Mouse (Mus musculus): ENCODE results near the gene Gm43518. TPM values are rescaled to one million over a fixed set of nuclear protein-coding genes. Genes with fewer than 3 reads are reported as not detected.

Gm43518 gene
- 3.9 and 4.6 TPM in 2 replicates for polyA plus RNA-seq (2015; fragmentation: Nextera tagmentation; extraction: Ambion mirVana)

- Histone ChIP-seq H3K27me3 (no peaks in the 10 kb centered on the region), H3K4me2 (no peak within 1 kb of the TSS), H3K9me3 (no peaks in the 10 kb centered on the region), H3K4me1 (peaks cover 4% of the 10 kb centered on the region; the same call in 1 of the 2 replicates), H3K9ac (no peak within 1 kb of the TSS), H3K4me3 (no peak within 1 kb of the TSS), H3K27ac (no peak within 1 kb of the TSS), H3K36me3 (peaks cover 71% of the 10 kb centered on the region)
- no peak for ATAC-seq (ENCODE audit: insufficient number of reproducible peaks, insufficient read depth, low FRiP score, low TSS enrichment, low read depth)
- WGBS = 95% methylated on average over 9 of the region's 9 CpGs
Observed at GRCm38 (mm10) chr5:123927118-123927517, at the start of gene Gm43518. Gm43518 (plus strand) TSS chr5:123927418.

DNA sequence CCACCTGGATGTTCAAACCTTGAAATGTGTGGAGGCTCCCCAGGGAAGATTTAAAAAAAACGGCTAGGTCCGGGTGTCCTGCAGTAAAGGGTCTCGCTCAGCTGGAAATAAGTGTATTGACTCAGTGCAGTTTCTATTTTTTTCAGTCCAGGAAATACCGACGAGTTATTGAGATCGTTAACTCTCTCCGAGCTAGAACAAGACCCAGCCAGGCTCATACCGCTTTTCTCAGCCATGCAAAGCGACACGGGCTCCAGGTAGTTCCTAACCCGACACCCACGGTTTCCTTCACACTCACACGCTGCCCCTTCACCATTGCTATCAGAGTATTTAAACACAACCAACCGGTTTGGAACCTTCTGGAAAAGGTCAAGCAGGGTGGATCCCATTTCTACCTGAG lies 49.2 kb upstream of the Gm43518 start:
- H3K27me3 ChIP-seq = no peaks in the 10 kb centered on the region
- WGBS = 55% methylated on average over 14 of the region's 14 CpGs
- no peak overlapping the region for H3K4me3 ChIP-seq
- no peak overlapping the region for H3K9ac ChIP-seq
- H3K9me3 ChIP-seq = no peaks in the 10 kb centered on the region
- H3K4me2 ChIP-seq = peak overlapping the region; percentile 17; the same call in 1 of the 2 replicates
- no peak for ATAC-seq (ENCODE audit: insufficient number of reproducible peaks, insufficient read depth, low FRiP score, low TSS enrichment, low read depth)
- peaks cover 19% of the 10 kb centered on the region for H3K4me1 ChIP-seq
- H3K36me3 ChIP-seq = no peaks in the 10 kb centered on the region
- H3K27ac ChIP-seq = no peak overlapping the region

GRCm38 (mm10) chr5:123879928-123880327 lies 47.3 kb upstream of the Gm43518 start, which contains the start of gene Hcar1:
Hcar1 (minus strand) TSS chr5:123880020.
- peak within 1 kb of the TSS; percentile 28; the same call in 1 of the 2 replicates for H3K4me2 ChIP-seq

GRCm38 (mm10) chr5:123880778-123881177 lies 46.4 kb upstream of the Gm43518 start:
- no peak for ATAC-seq (ENCODE audit: insufficient number of reproducible peaks, insufficient read depth, low FRiP score, low TSS enrichment, low read depth)
- WGBS = 83% methylated on average over 14 of the region's 14 CpGs
- no peaks in the 10 kb centered on the region for H3K36me3 ChIP-seq
- no peak overlapping the region for H3K4me3 ChIP-seq
- H3K9me3 ChIP-seq = no peaks in the 10 kb centered on the region
- H3K4me2 ChIP-seq = no peak overlapping the region
- no peak overlapping the region for H3K27ac ChIP-seq
- H3K4me1 ChIP-seq = peaks cover 19% of the 10 kb centered on the region
- no peaks in the 10 kb centered on the region for H3K27me3 ChIP-seq
- H3K9ac ChIP-seq = no peak overlapping the region

More at GRCm38 (mm10) chr5:123879928-123880327, 47.3 kb upstream of the Gm43518 start, which contains the start of gene Hcar1:
- no peak within 1 kb of the TSS; the same call in 1 of the 2 replicates for H3K27ac ChIP-seq
- H3K27me3 ChIP-seq = no peaks in the 10 kb centered on the region
- 48% methylated on average over 12 of the region's 12 CpGs for WGBS
- no peak for ATAC-seq (ENCODE audit: insufficient number of reproducible peaks, insufficient read depth, low FRiP score, low TSS enrichment, low read depth)
- H3K9ac ChIP-seq = peak within 1 kb of the TSS; percentile 8; the same call in 1 of the 2 replicates
- H3K36me3 ChIP-seq = no peaks in the 10 kb centered on the region
- H3K4me3 ChIP-seq = no peak within 1 kb of the TSS
- peaks cover 19% of the 10 kb centered on the region for H3K4me1 ChIP-seq
- H3K9me3 ChIP-seq = no peaks in the 10 kb centered on the region

- peaks cover 9% of the 10 kb centered on the region for H3K4me1 ChIP-seq
- H3K9ac ChIP-seq = no peak overlapping the region
- H3K36me3 ChIP-seq = no peaks in the 10 kb centered on the region
- 75% methylated on average over 7 of the region's 7 CpGs for WGBS
- H3K4me3 ChIP-seq = no peak overlapping the region
- ATAC-seq (ENCODE audit: insufficient number of reproducible peaks, insufficient read depth, low FRiP score, low TSS enrichment, low read depth) = no peak
- no peaks in the 10 kb centered on the region for H3K27me3 ChIP-seq
- H3K9me3 ChIP-seq = no peaks in the 10 kb centered on the region
- no peak overlapping the region for H3K4me2 ChIP-seq
- no peak overlapping the region for H3K27ac ChIP-seq
Observed at GRCm38 (mm10) chr5:123883891-123884290, 43.3 kb upstream of the Gm43518 start.

GRCm38 (mm10) chr5:123884332-123884731 lies 42.9 kb upstream of the Gm43518 start:
- Histone ChIP-seq H3K9ac (no peak overlapping the region), H3K36me3 (no peaks in the 10 kb centered on the region), H3K4me3 (no peak overlapping the region), H3K27me3 (no peaks in the 10 kb centered on the region), H3K27ac (no peak overlapping the region), H3K4me1 (peaks cover 9% of the 10 kb centered on the region), H3K4me2 (no peak overlapping the region), H3K9me3 (no peaks in the 10 kb centered on the region)
- ATAC-seq (ENCODE audit: insufficient number of reproducible peaks, insufficient read depth, low FRiP score, low TSS enrichment, low read depth) = no peak
- WGBS = 76% methylated on average over 10 of the region's 10 CpGs

GRCm38 (mm10) chr5:123886365-123886764 lies 40.9 kb upstream of the Gm43518 start:
- Histone ChIP-seq H3K4me3 (no peak overlapping the region), H3K4me1 (no peaks in the 10 kb centered on the region), H3K9ac (no peak overlapping the region), H3K27ac (no peak overlapping the region), H3K36me3 (no peaks in the 10 kb centered on the region), H3K4me2 (no peak overlapping the region), H3K27me3 (no peaks in the 10 kb centered on the region), H3K9me3 (no peaks in the 10 kb centered on the region)
- 69% methylated on average over 3 of the region's 3 CpGs for WGBS
- no peak for ATAC-seq (ENCODE audit: insufficient number of reproducible peaks, insufficient read depth, low FRiP score, low TSS enrichment, low read depth)

- no peaks in the 10 kb centered on the region for H3K27me3 ChIP-seq
- WGBS = 62% methylated on average over 2 of the region's 2 CpGs
- no peak for ATAC-seq (ENCODE audit: insufficient number of reproducible peaks, insufficient read depth, low FRiP score, low TSS enrichment, low read depth)
Observed at GRCm38 (mm10) chr5:123890312-123890711, 36.9 kb upstream of the Gm43518 start.

DNA sequence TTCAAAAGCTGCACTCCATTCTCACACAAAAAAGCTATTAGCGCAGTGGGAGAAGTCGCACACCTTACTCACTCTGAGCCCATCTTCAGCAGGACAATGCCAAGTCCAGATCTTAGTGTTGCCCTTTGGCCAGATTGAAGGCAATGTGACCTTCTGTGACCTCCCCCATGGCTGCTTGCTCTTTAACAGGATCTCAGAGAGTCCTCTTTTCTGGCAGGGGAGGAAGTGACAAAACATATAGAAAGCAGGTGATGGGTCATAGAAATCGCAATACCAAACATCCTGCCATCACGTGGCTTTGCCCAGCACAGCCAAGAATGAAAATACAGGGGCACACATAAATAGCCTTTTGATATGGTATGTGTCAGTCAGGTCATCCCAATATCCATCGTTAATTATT lies 36.2 kb upstream of the Gm43518 start:
- Histone ChIP-seq H3K36me3 (no peaks in the 10 kb centered on the region), H3K27ac (no peak overlapping the region), H3K4me1 (no peaks in the 10 kb centered on the region), H3K27me3 (no peaks in the 10 kb centered on the region), H3K4me3 (no peak overlapping the region), H3K9me3 (no peaks in the 10 kb centered on the region), H3K9ac (no peak overlapping the region), H3K4me2 (no peak overlapping the region)
- 81% methylated on average over 5 of the region's 5 CpGs for WGBS
- no peak for ATAC-seq (ENCODE audit: insufficient number of reproducible peaks, insufficient read depth, low FRiP score, low TSS enrichment, low read depth)

More at GRCm38 (mm10) chr5:123890312-123890711, 36.9 kb upstream of the Gm43518 start:
- Histone ChIP-seq H3K4me1 (no peaks in the 10 kb centered on the region), H3K9ac (no peak overlapping the region), H3K4me3 (no peak overlapping the region), H3K9me3 (no peaks in the 10 kb centered on the region), H3K4me2 (no peak overlapping the region), H3K36me3 (no peaks in the 10 kb centered on the region), H3K27ac (no peak overlapping the region)

DNA sequence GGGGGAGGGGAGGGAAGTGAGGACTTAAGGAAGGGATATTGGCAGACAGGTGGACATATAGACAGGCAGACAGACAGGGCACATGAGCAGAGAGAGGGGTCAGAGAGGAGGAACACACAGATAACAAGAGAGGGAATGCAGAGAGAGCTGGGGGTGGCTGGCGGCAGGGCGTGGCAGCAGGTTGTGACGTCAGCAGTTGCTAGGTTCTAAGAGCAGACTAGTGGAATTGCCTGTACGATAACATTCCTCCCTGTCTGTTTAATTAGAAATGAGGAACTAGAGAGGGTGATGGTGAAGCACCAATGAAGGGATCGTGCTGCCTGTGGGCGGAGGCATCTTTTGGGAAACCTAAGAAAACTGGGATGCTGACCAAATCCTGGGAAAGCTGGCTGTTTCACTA lies 35.5 kb upstream of the Gm43518 start:
- H3K36me3 ChIP-seq = no peaks in the 10 kb centered on the region
- WGBS = 48% methylated on average over 6 of the region's 6 CpGs
- ATAC-seq (ENCODE audit: insufficient number of reproducible peaks, insufficient read depth, low FRiP score, low TSS enrichment, low read depth) = no peak
- no peak overlapping the region for H3K27ac ChIP-seq
- no peak overlapping the region for H3K9ac ChIP-seq
- H3K4me1 ChIP-seq = no peaks in the 10 kb centered on the region
- no peak overlapping the region for H3K4me3 ChIP-seq
- H3K9me3 ChIP-seq = no peaks in the 10 kb centered on the region
- no peaks in the 10 kb centered on the region for H3K27me3 ChIP-seq
- H3K4me2 ChIP-seq = no peak overlapping the region

- no peak overlapping the region for H3K9ac ChIP-seq
- H3K27me3 ChIP-seq = no peaks in the 10 kb centered on the region
- no peaks in the 10 kb centered on the region for H3K9me3 ChIP-seq
- no peak for ATAC-seq (ENCODE audit: insufficient number of reproducible peaks, insufficient read depth, low FRiP score, low TSS enrichment, low read depth)
- H3K4me2 ChIP-seq = no peak overlapping the region
- WGBS = 91% methylated on average over 5 of the region's 5 CpGs
- H3K4me3 ChIP-seq = no peak overlapping the region
- H3K4me1 ChIP-seq = no peaks in the 10 kb centered on the region
- H3K36me3 ChIP-seq = no peaks in the 10 kb centered on the region
- H3K27ac ChIP-seq = no peak overlapping the region
Observed at GRCm38 (mm10) chr5:123893520-123893919, 33.7 kb upstream of the Gm43518 start.

DNA sequence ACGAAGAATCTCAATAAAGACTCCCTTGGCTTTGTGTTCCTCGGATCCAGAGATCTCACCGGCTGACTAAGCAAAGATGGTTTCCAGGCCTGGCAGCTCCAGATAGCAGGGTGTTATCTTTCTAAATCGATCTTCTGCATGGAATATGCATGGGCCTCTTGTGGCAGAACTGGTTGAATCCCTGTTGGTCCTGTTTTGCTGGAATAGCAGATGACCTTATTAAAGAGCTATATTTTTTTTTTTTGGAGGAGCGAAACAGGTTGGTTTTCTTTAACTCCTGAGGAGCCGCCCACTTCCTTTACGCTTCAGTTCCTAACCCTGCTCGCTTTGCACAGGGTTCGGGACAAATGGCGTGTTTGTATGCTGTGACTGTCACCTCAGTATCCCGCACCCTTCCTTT lies 30.8 kb upstream of the Gm43518 start:
- no peak overlapping the region for H3K4me3 ChIP-seq
- no peak for ATAC-seq (ENCODE audit: insufficient number of reproducible peaks, insufficient read depth, low FRiP score, low TSS enrichment, low read depth)
- H3K9ac ChIP-seq = no peak overlapping the region
- no peak overlapping the region for H3K4me2 ChIP-seq
- peak overlapping the region; percentile 29; the same call in 1 of the 2 replicates for H3K27ac ChIP-seq
- no peaks in the 10 kb centered on the region for H3K9me3 ChIP-seq
- H3K36me3 ChIP-seq = no peaks in the 10 kb centered on the region
- H3K4me1 ChIP-seq = no peaks in the 10 kb centered on the region
- 71% methylated on average over 11 of the region's 11 CpGs for WGBS
- no peaks in the 10 kb centered on the region for H3K27me3 ChIP-seq

All from embryonic facial prominence, embryonic 13.5 days (tissue).